Mouse (Mus musculus) myocyte (in vitro differentiated cells): ENCODE data around the gene Gm15517. TPM values are rescaled to one million over a fixed set of nuclear protein-coding genes. Genes with fewer than 3 reads are reported as not detected.
"Not testable (repeated sequence)": the region's sequence is repeated elsewhere in the genome, so short reads cannot be mapped to it uniquely, and the experiment has no call there.

Source experiments
- H3K27me3 ChIP-seq: one replicate; pipeline ENCODE4 v1.6.1; 2011; ENCODE audit not compliant: control insufficient read depth, insufficient read depth, insufficient read length
- H3K36me3 ChIP-seq: one replicate; pipeline ENCODE4 v1.6.1; 2011; ENCODE audit not compliant: control insufficient read depth, insufficient read depth
- H3K4me2 ChIP-seq: one replicate; pipeline ENCODE4 v1.6.1; 2011; ENCODE audit warnings: low read depth, control low read depth
- H3K4me3 ChIP-seq: one replicate; pipeline ENCODE4 v1.5.1; 2011; ENCODE audit warnings: mild to moderate bottlenecking, control low read depth, moderate library complexity
- H3K79me2 ChIP-seq: one replicate; pipeline ENCODE4 v1.6.1; 2011; ENCODE audit not compliant: control insufficient read depth, insufficient read depth
- H3ac ChIP-seq: one replicate; pipeline ENCODE4 v1.6.1; 2011; ENCODE audit not compliant: control insufficient read depth, insufficient read length
- CEBPB ChIP-seq: IDR thresholded peaks from 2 replicates; pipeline ENCODE4 v1.6.1; 2011; ENCODE audit warnings: mild to moderate bottlenecking, moderate library complexity; ENCODE audit not compliant: poor library complexity, insufficient read depth, severe bottlenecking
- E2F4 ChIP-seq: IDR thresholded peaks from one replicate; pipeline ENCODE4 v1.6.1; 2011; ENCODE audit warnings: mild to moderate bottlenecking, control low read depth, moderate library complexity; ENCODE audit not compliant: insufficient read depth
- MAX ChIP-seq: IDR thresholded peaks from one replicate; pipeline ENCODE4 v1.6.1; 2011; ENCODE audit warnings: low read depth, mild to moderate bottlenecking, control low read depth
- MYOD1 ChIP-seq, 3 experiments: IDR thresholded peaks; one replicate each; pipeline ENCODE4 v1.6.1; 2011; ENCODE audit warnings: control low read depth in 2 of 3, low read depth in 2 of 3, mild to moderate bottlenecking in 2 of 3, moderate library complexity in 1 of 3; ENCODE audit not compliant: insufficient read length in 2 of 3, control insufficient read depth in 1 of 3
- MYOG ChIP-seq, 3 experiments: IDR thresholded peaks; one replicate each; pipeline ENCODE4 v1.6.1; 2011; ENCODE audit warnings: control low read depth in 2 of 3, low read depth in 2 of 3, mild to moderate bottlenecking in 2 of 3; ENCODE audit not compliant: insufficient read length in 2 of 3, control insufficient read depth in 1 of 3, insufficient read depth in 1 of 3
- POLR2A ChIP-seq: IDR thresholded peaks from one replicate; pipeline ENCODE4 v1.6.1; 2011; ENCODE audit warnings: low read depth, mild to moderate bottlenecking, control low read depth, moderate library complexity; ENCODE audit not compliant: insufficient read length
- POLR2AphosphoS2 ChIP-seq: IDR thresholded peaks from one replicate; pipeline ENCODE4 v1.6.1; 2011; ENCODE audit warnings: low read depth, control low read depth; ENCODE audit not compliant: insufficient read length
- REST ChIP-seq: IDR thresholded peaks from one replicate; pipeline ENCODE4 v1.6.1; 2011; ENCODE audit warnings: mild to moderate bottlenecking, control low read depth, moderate library complexity; ENCODE audit not compliant: insufficient read depth, insufficient read length
- SRF ChIP-seq: IDR thresholded peaks from one replicate; pipeline ENCODE4 v1.6.1; 2011; ENCODE audit warnings: low read depth; ENCODE audit not compliant: control insufficient read depth, insufficient read length
- TCF12 ChIP-seq: IDR thresholded peaks from one replicate; pipeline ENCODE4 v1.6.1; 2011; ENCODE audit warnings: mild to moderate bottlenecking, control low read depth; ENCODE audit not compliant: poor library complexity, insufficient read depth, severe bottlenecking
- TCF3 ChIP-seq: IDR thresholded peaks from one replicate; pipeline ENCODE4 v1.6.1; 2011; ENCODE audit warnings: low read depth, control low read depth; ENCODE audit not compliant: insufficient read length
- USF1 ChIP-seq: IDR thresholded peaks from one replicate; pipeline ENCODE4 v1.6.1; 2011; ENCODE audit warnings: low read depth, mild to moderate bottlenecking, control low read depth, moderate library complexity
- polyA plus RNA-seq: library from polyadenylated mRNA; unstranded; fragments of >200 nt; fragmentation: generic; extraction: Trizol; gene quantifications from one replicate; pipeline ENCODE4 v1.2.1, GENCODE M21; 2012; ENCODE audit warnings: missing spikeins

The Gm15517 gene
- polyA plus RNA-seq = not detected

GRCm38 (mm10) chr7:44261147-44261546 lies at the start of gene Gm15517:
Gene Gm15517 (plus strand): TSS chr7:44261447.
- no peaks in the 10 kb centered on the region for H3K36me3 ChIP-seq
- no peak within 1 kb of the TSS for H3K4me2 ChIP-seq
- H3K27me3 ChIP-seq = peaks cover 32% of the 10 kb centered on the region
- no peak within 1 kb of the TSS for H3K4me3 ChIP-seq
- no peak within 1 kb of the TSS for H3ac ChIP-seq
- TF ChIP-seq TCF12 = no peak
- TF ChIP-seq E2F4 = no peak
- no peak for TF ChIP-seq POLR2AphosphoS2
- TF ChIP-seq CEBPB = no peak
- no peak for TF ChIP-seq POLR2A
- TF ChIP-seq REST = no peak
- TF ChIP-seq MYOD1 (IDR thresholded peaks at IDR 0.05; ENCODE audit: control insufficient read depth in 1 of 3, insufficient read length in 2 of 3, low read depth in 2 of 3) = no peak
- no peak for TF ChIP-seq SRF
- no peak for TF ChIP-seq MYOG (IDR thresholded peaks at IDR 0.05; ENCODE audit: control insufficient read depth in 1 of 3, insufficient read depth in 1 of 3, insufficient read length in 2 of 3, low read depth in 2 of 3)
- TF ChIP-seq USF1 = no peak
- no peak for TF ChIP-seq TCF3
- H3K79me2 ChIP-seq = no peaks in the 10 kb centered on the region

- H3ac ChIP-seq = no peak within 1 kb of the TSS
Measured at GRCm38 (mm10) chr7:44215645-44216044, 45.6 kb upstream of the Gm15517 start, which contains the start of gene Klk1b5. Gene Klk1b5 (plus strand): TSS chr7:44215945.

GRCm38 (mm10) chr7:44221601-44222000 lies 39.6 kb upstream of the Gm15517 start:
- H3K27me3 ChIP-seq, H3ac ChIP-seq, H3K36me3 ChIP-seq: not testable (repeated sequence)

More at GRCm38 (mm10) chr7:44215645-44216044, 45.6 kb upstream of the Gm15517 start, which contains the start of gene Klk1b5:
- no peak within 1 kb of the TSS for H3K4me3 ChIP-seq
- no peak within 1 kb of the TSS for H3K4me2 ChIP-seq
- TF ChIP-seq POLR2AphosphoS2 (no peak), REST (no peak)
- H3K79me2 ChIP-seq = no peaks in the 10 kb centered on the region
- no peaks in the 10 kb centered on the region for H3K36me3 ChIP-seq
- peaks cover 7% of the 10 kb centered on the region for H3K27me3 ChIP-seq

GRCm38 (mm10) chr7:44222335-44222734 lies 38.9 kb upstream of the Gm15517 start:
- not testable (repeated sequence) for H3K36me3 ChIP-seq, H3K4me2 ChIP-seq, H3ac ChIP-seq, H3K4me3 ChIP-seq, H3K79me2 ChIP-seq
- peaks cover 12% of the 10 kb centered on the region for H3K27me3 ChIP-seq

More at GRCm38 (mm10) chr7:44221601-44222000, 39.6 kb upstream of the Gm15517 start:
- H3K4me2 ChIP-seq, H3K79me2 ChIP-seq, H3K4me3 ChIP-seq: not testable (repeated sequence)

GRCm38 (mm10) chr7:44225076-44225475 lies 36.2 kb upstream of the Gm15517 start, which contains the start of gene Klk1:
Gene Klk1 (plus strand): TSS chr7:44225360.
- Histone ChIP-seq H3K36me3 (no peaks in the 10 kb centered on the region), H3K27me3 (peaks cover 33% of the 10 kb centered on the region), H3K4me2 (no peak within 1 kb of the TSS), H3K4me3 (no peak within 1 kb of the TSS), H3K79me2 (no peaks in the 10 kb centered on the region), H3ac (no peak within 1 kb of the TSS)
- TF ChIP-seq REST (no peak), MYOD1 (IDR thresholded peaks at IDR 0.05; ENCODE audit: control insufficient read depth in 1 of 3, insufficient read length in 2 of 3, low read depth in 2 of 3) (no peak), POLR2A (no peak), POLR2AphosphoS2 (no peak), MYOG (IDR thresholded peaks at IDR 0.05; ENCODE audit: control insufficient read depth in 1 of 3, insufficient read depth in 1 of 3, insufficient read length in 2 of 3, low read depth in 2 of 3) (no peak), TCF3 (no peak), MAX (no peak), E2F4 (no peak), USF1 (no peak)

- TF ChIP-seq POLR2AphosphoS2 (no peak), MYOD1 (IDR thresholded peaks at IDR 0.05; ENCODE audit: control insufficient read depth in 1 of 3, insufficient read length in 2 of 3, low read depth in 2 of 3) (no peak), SRF (no peak), E2F4 (no peak), REST (no peak), CEBPB (no peak), POLR2A (no peak), MAX (no peak), MYOG (IDR thresholded peaks at IDR 0.05; ENCODE audit: control insufficient read depth in 1 of 3, insufficient read depth in 1 of 3, insufficient read length in 2 of 3, low read depth in 2 of 3) (no peak), TCF12 (no peak), USF1 (no peak), TCF3 (no peak)
- Histone ChIP-seq H3K4me3 (no peak within 1 kb of the TSS), H3K4me2 (no peak within 1 kb of the TSS), H3K27me3 (peaks cover 30% of the 10 kb centered on the region), H3K36me3 (no peaks in the 10 kb centered on the region), H3K79me2 (no peaks in the 10 kb centered on the region), H3ac (no peak within 1 kb of the TSS)
Measured at GRCm38 (mm10) chr7:44235909-44236308, 25.3 kb upstream of the Gm15517 start, which contains the start of gene Gm36864. Gene Gm36864 (plus strand): TSS chr7:44236177.
